ENCODE assay signal across 17 mouse cellular contexts in genomic region chr4:95001043-95001775, GRCm38 (mm10). TPM values are rescaled to one million over a fixed set of nuclear protein-coding genes. Genes with fewer than 3 reads are reported as not detected.
DNase-seq lines count a peak whose midpoint lies in the region; ATAC-seq and TF ChIP-seq lines count a peak whose summit lies in the region.
"Had no signal": no experiment of that assay in that cellular context is flagged by ENCODE, and none has a peak within 500 bp of the region (broad histone marks: within the 10 kb centered on the region; RNA-seq: fewer than 3 reads in every experiment).

No protein-coding gene starts in this region.

- no peaks in the 10 kb centered on the region for H3K9me3 ChIP-seq in lung, postnatal 0 days (ENCODE audit: low read length)
- H3K9me3 ChIP-seq: forebrain, embryonic 13.5 days; hindbrain, embryonic 15.5 days; megakaryocyte, embryonic 14.5 days had no signal

- H3K36me3 ChIP-seq in lung, postnatal 0 days (ENCODE audit: insufficient read depth, low read length): no peaks in the 10 kb centered on the region
- H3K36me3 ChIP-seq: hindbrain, embryonic 15.5 days had no signal

- ATAC-seq in lung, postnatal 0 days: peak; percentile 76
- ATAC-seq: forebrain, embryonic 13.5 days; intestine, postnatal 0 days; midbrain, embryonic 16.5 days had no signal

- no peak for TF ChIP-seq CTCF in lung, postnatal 0 days (IDR thresholded peaks at IDR 0.05)
- TF ChIP-seq CTCF in lung, adult 2 months (IDR thresholded peaks at IDR 0.05; ENCODE audit: insufficient read depth, low read length): no peak

- H3K4me3 ChIP-seq in lung, postnatal 0 days (ENCODE audit: low read depth, low read length): no peak overlapping the region
- H3K4me3 ChIP-seq in lung, adult 2 months (replicated peaks; ENCODE audit: extremely low read depth, low read depth, low read length): no peak overlapping the region
- H3K4me3 ChIP-seq: forebrain, embryonic 13.5 days; hindbrain, embryonic 15.5 days; megakaryocyte, embryonic 14.5 days had no signal

- TF ChIP-seq POLR2A in lung, adult 2 months (IDR thresholded peaks at IDR 0.05; ENCODE audit: borderline replicate concordance, extremely low read depth, low read depth, low read length): no peak

- no peak overlapping the region for H3K27ac ChIP-seq in lung, postnatal 0 days (ENCODE audit: low read length)
- H3K27ac ChIP-seq: forebrain, embryonic 13.5 days; hindbrain, embryonic 15.5 days had no signal

- no peak for TF ChIP-seq EP300 in lung, postnatal 0 days (IDR thresholded peaks at IDR 0.05)

- no peak overlapping the region for H3K9ac ChIP-seq in lung, postnatal 0 days (replicated peaks; ENCODE audit: low read depth)
- H3K9ac ChIP-seq: forebrain, embryonic 13.5 days; hindbrain, embryonic 15.5 days had no signal

- no peaks in the 10 kb centered on the region for H3K27me3 ChIP-seq in lung, postnatal 0 days (replicated peaks; ENCODE audit: insufficient read depth, low read length)
- H3K27me3 ChIP-seq: forebrain, embryonic 13.5 days; hindbrain, embryonic 15.5 days; megakaryocyte, embryonic 14.5 days had no signal

- no peak overlapping the region for H3K4me2 ChIP-seq in lung, postnatal 0 days (replicated peaks; ENCODE audit: low read depth, low read length)
- H3K4me2 ChIP-seq: forebrain, embryonic 13.5 days; heart, embryonic 11.5 days; hindbrain, embryonic 15.5 days had no signal

- peak; percentile 28 for DNase-seq in adrenal gland, postnatal 10 days
- DNase-seq in adrenal gland, postnatal 4 days (ENCODE audit: low spot score in 2 of 2): no peak
- DNase-seq in lung, postnatal 0 days (ENCODE audit: low spot score): peak; percentile 43
- no peak for DNase-seq in lung, adult 2 months
- DNase-seq in NIH3T3 (ENCODE audit: low read depth): peak; percentile 80
- DNase-seq in skeletal muscle tissue, adult 2 months (ENCODE audit: low read depth, low spot score): peak; percentile 13
- DNase-seq in cerebellum, adult 11 months: no peak
- DNase-seq: cerebellum, postnatal 25 days; heart, postnatal 36 days; liver; thymus, postnatal 25 days had no signal

- 37% methylated on average over 6 of the region's 6 CpGs for WGBS in lung, postnatal 0 days
- 54% methylated on average over 6 of the region's 6 CpGs for WGBS in lung, adult 2 months

- H3K4me1 ChIP-seq in lung, postnatal 0 days (ENCODE audit: insufficient read depth, low read depth, low read length): no peaks in the 10 kb centered on the region
- no peaks in the 10 kb centered on the region for H3K4me1 ChIP-seq in lung, adult 2 months (ENCODE audit: control insufficient read depth, insufficient read depth, low read length)
- H3K4me1 ChIP-seq: forebrain, embryonic 13.5 days; hindbrain, embryonic 15.5 days had no signal

RNA-seq across cellular contexts. Expression of gene Mysm1, which starts 22.3 kb away (rescaled TPM):
- 10 to 100 TPM; 21.0 to 24.5 TPM for total RNA-seq in adrenal gland, postnatal 10 days (2021)
- 10 to 100 TPM; 31.5 to 41.0 TPM for total RNA-seq in adrenal gland, postnatal 4 days (2021)
- 25.5 and 28.9 TPM in 2 replicates for polyA plus RNA-seq in lung, postnatal 0 days (2015; fragmentation: Nextera tagmentation; extraction: Ambion mirVana)
- polyA plus RNA-seq in lung, adult 2 months (2012; rRNA removed): 4.0 and 7.6 TPM in 2 replicates

RNA-seq across cellular contexts. Expression of gene Jun, which starts 50.8 kb away (rescaled TPM):
- total RNA-seq in adrenal gland, postnatal 10 days (2021): 10 to 100 TPM; 48.6 to 76.8 TPM
- 10 to 100 TPM; 46.6 to 58.6 TPM for total RNA-seq in adrenal gland, postnatal 4 days (2021)
- 145 and 158 TPM in 2 replicates for polyA plus RNA-seq in lung, postnatal 0 days (2015; fragmentation: Nextera tagmentation; extraction: Ambion mirVana)
- 176 and 282 TPM in 2 replicates for polyA plus RNA-seq in lung, adult 2 months (2012; rRNA removed)

Comparison
In these comparisons a context has a peak if more than half of its experiments do, and no peak if none do; other contexts are left out.
1. DNase-seq: peak in adrenal gland, postnatal 10 days (single experiment), lung, postnatal 0 days (single experiment), NIH3T3 (single experiment) and skeletal muscle tissue, adult 2 months (single experiment); none in adrenal gland, postnatal 4 days (0 of 2), lung, adult 2 months (single experiment) and cerebellum, adult 11 months (single experiment).